Mouse (Mus musculus) gastrocnemius, postnatal 36 days (tissue): ENCODE results near the gene Psmc2. TPM values are rescaled to one million over a fixed set of nuclear protein-coding genes. Genes with fewer than 3 reads are reported as not detected.

Experiments used
- DNase-seq, 2 experiments: peaks; one replicate each; pipeline ENCODE4 v3.0.0; 2022
- intact Hi-C: fragments of 180-260 bp; cut with DNase I; formaldehyde crosslinking; loops from one replicate; pipeline ENCODE4 v1.15.1; 2025
- long read RNA-seq, 2 experiments: library from polyadenylated mRNA; stranded (forward); transcript quantifications; one replicate each; pipeline ENCODE4 v2.0.0; 2021
- total RNA-seq, 2 experiments: library from RNA; stranded (reverse); gene quantifications; 2 replicates each; pipeline ENCODE4 v1.2.3; 2021

Psmc2 gene
- total RNA-seq: 100 to 1,000 TPM in 1 of 2 experiments, 10 to 100 TPM in 1; 95.2 to 108 TPM
- long read RNA-seq, experiment 1, partial matches to known transcripts: 115 of 118 reads
- long read RNA-seq, experiment 1, other reads (novel, unspliced or antisense): 1 of 118 reads
- long read RNA-seq, experiment 2, partial matches to known transcripts: 160 of 161 reads
- long read RNA-seq, experiment 2, other reads (novel, unspliced or antisense): 1 of 161 reads

GRCm38 (mm10) chr5:21785053-21785452 is at the start of gene Psmc2, which contains the start of gene Dnajc2:
Gene Psmc2 (plus strand): TSS chr5:21785283.
Gene Dnajc2 (minus strand): TSS chr5:21785251.
- intact Hi-C loops: no loop called here
- peak; percentile 86 to 87 for DNase-seq

- DNase-seq: peak; percentile 52 to 69
- intact Hi-C loops: loop anchor here (2.0 kb wide), 1 partner anchor 77 kb away; no protein-coding TSS in a partner anchor
Observed at GRCm38 (mm10) chr5:21735584-21735983, 49.5 kb upstream of the Psmc2 start.

GRCm38 (mm10) chr5:21736046-21736445 is 49.0 kb upstream of the Psmc2 start:
- DNase-seq: no peak
- intact Hi-C loops: loop anchor here (2.0 kb wide), 1 partner anchor 35 kb away; the partner anchor contains the start of gene Napepld

- intact Hi-C loops: loop anchor here (2.0 kb wide), 1 partner anchor 36 kb away; the partner anchor contains the start of gene Napepld
- peak; percentile 75 to 84 for DNase-seq
Observed at GRCm38 (mm10) chr5:21736956-21737585, 48.0 kb upstream of the Psmc2 start, which contains the start of gene Pmpcb. Gene Pmpcb (plus strand): TSS chr5:21737141.

GRCm38 (mm10) chr5:21737620-21738019 is 47.5 kb upstream of the Psmc2 start:
- no peak for DNase-seq

GRCm38 (mm10) chr5:21739120-21739519 is 46.0 kb upstream of the Psmc2 start:
- intact Hi-C loops: no loop called here
- DNase-seq: no peak

More at GRCm38 (mm10) chr5:21737620-21738019, 47.5 kb upstream of the Psmc2 start:
- intact Hi-C loops: loop anchor here (2.0 kb wide), 1 partner anchor 37 kb away; the partner anchor contains the start of gene Napepld

GRCm38 (mm10) chr5:21739881-21740280 is 45.2 kb upstream of the Psmc2 start:
- no peak for DNase-seq
- intact Hi-C loops: loop anchor here (5.0 kb wide), 1 partner anchor 42 kb away; no protein-coding TSS in a partner anchor

GRCm38 (mm10) chr5:21743606-21744005 is 41.5 kb upstream of the Psmc2 start:
- intact Hi-C loops: loop anchor here (5.0 kb wide), 1 partner anchor 39 kb away; no protein-coding TSS in a partner anchor

GRCm38 (mm10) chr5:21744651-21745050 is 40.4 kb upstream of the Psmc2 start:
- intact Hi-C loops: loop anchor here (5.0 kb wide), 1 partner anchor 38 kb away; no protein-coding TSS in a partner anchor
- no peak for DNase-seq

More at GRCm38 (mm10) chr5:21743606-21744005, 41.5 kb upstream of the Psmc2 start:
- DNase-seq: no peak

GRCm38 (mm10) chr5:21745966-21746365 is 39.1 kb upstream of the Psmc2 start:
- intact Hi-C loops: no loop called here
- DNase-seq: no peak

GRCm38 (mm10) chr5:21768506-21768905 is 16.6 kb upstream of the Psmc2 start:
- no peak for DNase-seq
- intact Hi-C loops: no loop called here

- no peak for DNase-seq
- intact Hi-C loops: no loop called here
Observed at GRCm38 (mm10) chr5:21769841-21770240, 15.2 kb upstream of the Psmc2 start.

- intact Hi-C loops: no loop called here
- no peak for DNase-seq
Observed at GRCm38 (mm10) chr5:21776491-21776890, 8.6 kb upstream of the Psmc2 start.

GRCm38 (mm10) chr5:21784161-21785052 is 676 bp upstream of the Psmc2 start:
- intact Hi-C loops: loop anchor here (5.0 kb wide), 1 partner anchor 42 kb away; no protein-coding TSS in a partner anchor
- no peak for DNase-seq

- DNase-seq: no peak
- intact Hi-C loops: no loop called here
Observed at GRCm38 (mm10) chr5:21785776-21786175, 693 bp downstream of the Psmc2 start.

GRCm38 (mm10) chr5:21786258-21787185 is 1.4 kb downstream of the Psmc2 start:
- DNase-seq: peak; percentile 88
- intact Hi-C loops: no loop called here

GRCm38 (mm10) chr5:21787186-21788105 is 2.4 kb downstream of the Psmc2 start:
- no peak for DNase-seq
- intact Hi-C loops: no loop called here

GRCm38 (mm10) chr5:21789061-21789460 is 4.0 kb downstream of the Psmc2 start:
- DNase-seq: no peak
- intact Hi-C loops: no loop called here
